Mouse (Mus musculus) adrenal gland, postnatal 36 days (tissue): Measurements from ENCODE around the gene Klc3. TPM values are rescaled to one million over a fixed set of nuclear protein-coding genes. Genes with fewer than 3 reads are reported as not detected.

ENCODE experiments used
- DNase-seq, 2 experiments: peaks; one replicate each; pipeline ENCODE4 v3.0.0; 2021; ENCODE audit warnings: mixed read lengths in 1 of 2
- total RNA-seq, 2 experiments: library from RNA; stranded (reverse); gene quantifications; 2 replicates each; pipeline ENCODE4 v1.2.3; 2021

Klc3 gene
- total RNA-seq, 2 experiments from 2014 or later = 0.89 to 2.2 TPM

- no peak for DNase-seq
Observed at GRCm38 (mm10) chr7:19409753-19410152, 5.8 kb upstream of the Klc3 start.

DNA sequence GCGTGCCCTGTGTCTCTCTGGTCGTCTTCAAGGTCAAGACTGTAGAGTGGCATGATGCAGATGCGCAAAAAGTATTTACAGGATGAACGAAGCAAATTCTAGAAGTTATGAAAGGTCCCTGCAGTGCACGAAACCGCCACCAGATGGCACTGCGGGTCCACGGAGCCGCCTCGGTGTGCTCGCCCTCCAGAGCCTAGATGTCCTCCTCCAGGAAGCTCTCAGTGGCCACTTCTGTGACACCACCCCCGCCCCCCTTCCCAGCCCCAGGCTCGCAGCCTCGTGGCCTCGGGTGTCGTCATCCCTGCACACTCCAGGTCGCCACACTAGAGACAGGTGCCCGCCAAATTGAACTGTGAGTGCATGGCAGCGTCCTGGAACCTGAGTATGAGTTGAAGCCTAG is 1.5 kb upstream of the Klc3 start:
- peak; percentile 82 to 88 for DNase-seq

- DNase-seq = no peak
Observed at GRCm38 (mm10) chr7:19404476-19404875, 572 bp upstream of the Klc3 start, which contains the start of gene Ckm. Ckm (plus strand) TSS chr7:19404776.

- DNase-seq = no peak
Observed at GRCm38 (mm10) chr7:19402535-19403112, 1.3 kb downstream of the Klc3 start.

GRCm38 (mm10) chr7:19400946-19401345 is 3.0 kb downstream of the Klc3 start:
- DNase-seq = no peak

GRCm38 (mm10) chr7:19399496-19400280 is 4.2 kb downstream of the Klc3 start:
- peak; percentile 79 to 88 for DNase-seq

- no peak for DNase-seq
Observed at GRCm38 (mm10) chr7:19394484-19394883, 9.4 kb downstream of the Klc3 start.

DNA sequence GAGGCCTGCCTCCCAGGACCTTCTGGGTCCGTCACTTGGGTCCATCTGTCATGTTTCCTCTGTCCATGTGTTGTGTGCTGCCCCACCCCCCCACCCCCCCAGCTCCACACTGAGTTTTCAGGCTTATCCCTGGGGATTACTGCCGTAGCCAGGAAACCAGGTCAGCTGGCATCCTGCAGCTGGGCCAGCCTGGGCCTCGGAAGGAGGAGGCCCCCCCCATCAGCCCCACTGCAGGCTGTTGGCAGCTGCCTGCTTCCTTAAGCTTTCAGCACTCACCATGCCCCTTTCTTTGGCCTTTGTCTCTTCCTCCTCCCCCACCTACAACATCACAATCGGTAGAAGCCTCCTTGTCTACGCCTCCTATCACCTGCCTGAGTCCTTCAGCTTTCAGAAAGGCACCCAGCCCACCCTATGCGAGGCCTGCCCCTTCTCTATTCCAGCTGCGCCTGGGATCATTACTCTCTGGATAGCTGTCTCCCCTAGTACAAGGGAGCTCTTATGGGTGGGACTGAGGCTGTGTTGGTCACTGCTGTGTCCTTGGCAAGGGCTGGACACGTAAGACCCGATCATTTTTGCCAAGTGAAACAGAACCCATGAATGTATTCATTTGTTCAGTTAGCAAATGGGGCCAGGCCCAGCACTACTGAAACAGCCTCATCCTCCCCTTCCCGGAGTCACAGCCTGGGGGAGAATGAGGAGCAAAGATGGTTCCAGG is 15.0 kb downstream of the Klc3 start:
- peak in 1 of 2 experiments; percentile 44 for DNase-seq

- DNase-seq = peak; percentile 28 to 51
Observed at GRCm38 (mm10) chr7:19383708-19384107, 20.2 kb downstream of the Klc3 start.

DNA sequence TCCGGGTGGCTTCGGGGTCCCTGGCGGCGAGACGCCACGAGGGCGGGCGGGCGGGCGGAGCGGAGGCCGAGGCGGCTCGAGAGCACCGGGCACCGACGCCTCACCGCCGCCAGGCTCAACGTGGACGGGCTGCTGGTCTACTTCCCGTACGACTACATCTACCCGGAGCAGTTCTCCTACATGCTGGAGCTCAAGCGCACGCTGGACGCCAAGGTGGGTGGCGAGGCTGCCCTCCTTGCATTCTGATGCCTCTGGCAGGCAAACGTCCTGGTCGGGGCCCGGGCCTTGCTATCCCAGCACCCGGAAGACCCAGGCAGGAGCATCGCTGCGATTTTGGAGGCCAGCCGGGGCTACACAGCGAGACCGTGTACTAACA is 21.8 kb downstream of the Klc3 start:
- DNase-seq = peak; percentile 46 to 56

DNA sequence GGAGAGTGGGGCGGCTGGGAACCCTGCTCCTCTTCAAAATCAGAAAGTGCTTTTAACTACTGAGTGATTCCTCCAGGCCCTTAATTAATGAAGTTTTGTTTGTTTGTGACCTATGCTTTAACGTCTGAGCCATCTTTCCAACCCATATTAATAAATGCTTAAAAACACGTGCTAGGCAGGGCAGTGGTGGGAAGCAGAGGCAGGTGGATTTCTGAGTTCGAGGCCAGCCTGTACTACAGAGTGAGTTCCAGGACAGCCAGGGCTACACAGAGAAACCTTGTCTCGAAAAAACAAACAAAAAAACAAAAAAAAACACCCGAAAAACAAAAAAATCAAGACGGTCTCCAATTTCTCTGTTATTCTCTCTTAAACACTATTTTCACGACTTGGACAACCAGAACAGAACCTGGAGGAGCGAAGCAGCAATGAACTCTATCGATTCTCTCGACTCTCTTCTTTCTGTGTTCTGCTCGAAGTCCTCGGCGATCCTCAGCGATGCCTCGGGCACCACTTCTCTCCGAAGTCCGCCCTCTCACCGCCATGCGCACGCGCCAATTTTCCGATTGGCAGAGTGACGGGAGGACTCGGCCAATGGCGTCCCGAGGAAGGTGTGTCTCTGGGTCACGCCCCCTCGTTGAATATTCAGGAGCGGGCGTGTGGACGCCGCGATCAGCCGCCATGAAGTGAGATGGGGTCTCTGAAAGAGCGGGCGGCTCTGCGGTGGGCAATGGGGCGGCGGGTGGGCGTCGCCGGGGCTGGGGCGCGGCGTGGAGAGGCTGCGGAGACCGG is 22.3 kb downstream of the Klc3 start, which contains the start of gene Ercc2:
TSS of gene Ercc2 (plus strand) at position 634 of the 789 bp plus-strand sequence.
- peak; percentile 99 to 100 for DNase-seq

GRCm38 (mm10) chr7:19378049-19378448 is 25.9 kb downstream of the Klc3 start:
- no peak for DNase-seq

- DNase-seq = no peak
Observed at GRCm38 (mm10) chr7:19376019-19376418, 27.9 kb downstream of the Klc3 start.

- no peak for DNase-seq
Observed at GRCm38 (mm10) chr7:19375368-19375767, 28.5 kb downstream of the Klc3 start.

GRCm38 (mm10) chr7:19373367-19373766 is 30.5 kb downstream of the Klc3 start:
- no peak for DNase-seq

- DNase-seq = peak; percentile 62 to 80
Observed at GRCm38 (mm10) chr7:19369823-19370425, 34.0 kb downstream of the Klc3 start.

GRCm38 (mm10) chr7:19368380-19368779 is 35.5 kb downstream of the Klc3 start:
- DNase-seq = peak; percentile 82 to 89

DNA sequence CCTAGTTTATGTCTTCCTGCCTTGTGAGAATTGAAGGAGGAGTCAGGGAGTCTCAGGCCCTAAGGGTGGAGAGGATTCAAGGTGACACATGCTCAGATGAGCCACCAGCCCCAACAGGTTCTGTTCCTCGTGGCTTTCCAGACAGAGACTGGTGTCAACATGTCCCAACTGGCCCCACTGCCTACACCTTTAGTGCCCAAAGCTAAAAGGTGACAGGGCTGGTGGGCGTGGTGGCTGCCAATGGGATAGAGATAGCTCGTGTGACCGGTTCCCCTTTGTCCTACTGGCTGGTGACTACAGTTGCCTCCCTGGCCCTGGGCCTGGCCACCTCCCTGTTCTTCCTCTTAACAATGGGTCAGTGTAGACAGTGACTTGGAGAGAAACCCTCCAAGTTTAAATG is 38.5 kb downstream of the Klc3 start:
- no peak for DNase-seq

GRCm38 (mm10) chr7:19363881-19364280 is 40.0 kb downstream of the Klc3 start:
- peak; percentile 79 to 87 for DNase-seq

GRCm38 (mm10) chr7:19362276-19362675 is 41.6 kb downstream of the Klc3 start:
- DNase-seq = no peak

DNA sequence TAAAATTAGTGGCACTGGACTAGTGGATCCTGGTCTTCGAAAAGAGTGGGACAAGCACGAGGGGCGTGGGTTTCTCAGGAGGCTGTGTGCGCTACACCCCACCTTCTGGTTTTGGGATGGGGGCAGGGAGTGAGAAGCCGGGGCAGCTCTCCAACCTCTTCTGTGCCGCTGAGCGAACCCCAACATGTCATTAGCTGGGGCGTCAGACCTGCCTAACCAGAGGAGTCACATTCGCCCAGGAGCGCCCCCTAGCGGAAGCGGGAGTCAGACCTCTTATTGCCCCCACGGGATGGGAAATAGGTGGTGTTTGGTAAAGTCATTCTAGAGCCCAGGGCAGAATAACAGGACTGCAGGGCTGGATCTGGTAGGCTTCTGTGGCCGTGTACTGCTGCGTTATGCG is 42.2 kb downstream of the Klc3 start:
- DNase-seq = peak; percentile 84 to 90

DNA sequence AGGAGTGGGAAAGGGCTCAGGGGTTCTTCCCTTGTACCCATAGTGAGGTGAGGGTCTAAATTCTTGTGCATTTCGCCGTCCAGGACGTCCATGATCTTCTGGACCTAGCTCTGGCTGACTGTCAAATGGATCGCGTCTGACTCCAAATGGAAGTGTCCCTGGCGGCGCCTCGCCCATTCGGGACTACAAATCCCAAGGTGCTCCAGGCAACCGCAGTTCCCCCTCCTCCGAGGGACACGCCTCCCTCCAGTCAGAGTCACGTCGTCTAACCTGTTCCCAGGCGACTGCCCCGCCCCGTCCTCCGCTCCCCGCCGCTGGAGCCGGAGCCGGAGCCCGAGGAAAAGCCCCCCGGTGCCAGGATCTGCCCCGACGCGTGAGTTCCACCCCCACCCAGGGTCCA is 43.0 kb downstream of the Klc3 start:
- peak; percentile 96 for DNase-seq
